In genomic region chr15:5009644-5010107, GRCm38 (mm10) we compare ENCODE assay signal across 9 mouse cellular contexts. TPM values are rescaled to one million over a fixed set of nuclear protein-coding genes. Genes with fewer than 3 reads are reported as not detected.
A peak's percentile ranks its signal among the peaks of the same experiment; 100 is the strongest.
DNase-seq lines count a peak whose midpoint lies in the region; ATAC-seq and TF ChIP-seq lines count a peak whose summit lies in the region.
"Had no signal": no experiment of that assay in that cellular context is flagged by ENCODE, and none has a peak within 500 bp of the region (broad histone marks: within the 10 kb centered on the region; RNA-seq: fewer than 3 reads in every experiment).

No protein-coding gene starts in this region.

- no peak for TF ChIP-seq CTCF in lung, embryonic 14.5 days (IDR thresholded peaks at IDR 0.05; ENCODE audit: low read depth)

- 0 out of 2 replicates have a peak overlapping the region, but pooled peaks have one; percentile 13 for H3K4me2 ChIP-seq in lung, embryonic 14.5 days
- H3K4me2 ChIP-seq in embryonic facial prominence, embryonic 14.5 days (ENCODE audit: low read depth, low read length): peak overlapping the region; percentile 34; the same call in 1 of the 2 replicates
- peak overlapping the region; percentile 32 for H3K4me2 ChIP-seq in neural tube, embryonic 15.5 days
- H3K4me2 ChIP-seq: embryonic facial prominence, embryonic 15.5 days had no signal

- H3K4me1 ChIP-seq in lung, embryonic 14.5 days (ENCODE audit: insufficient read depth): no peaks in the 10 kb centered on the region
- H3K4me1 ChIP-seq in embryonic facial prominence, embryonic 14.5 days (ENCODE audit: control insufficient read depth, insufficient read depth, low read length): no peaks in the 10 kb centered on the region
- H3K4me1 ChIP-seq in neural tube, embryonic 15.5 days: no peaks in the 10 kb centered on the region
- H3K4me1 ChIP-seq: embryonic facial prominence, embryonic 15.5 days had no signal

- no peaks in the 10 kb centered on the region for H3K36me3 ChIP-seq in lung, embryonic 14.5 days (ENCODE audit: insufficient read depth)
- H3K36me3 ChIP-seq in embryonic facial prominence, embryonic 14.5 days (ENCODE audit: control insufficient read depth, insufficient read depth, low read length): no peaks in the 10 kb centered on the region
- no peaks in the 10 kb centered on the region for H3K36me3 ChIP-seq in neural tube, embryonic 15.5 days
- H3K36me3 ChIP-seq: embryonic facial prominence, embryonic 15.5 days had no signal

- no peak overlapping the region for H3K4me3 ChIP-seq in lung, embryonic 14.5 days (ENCODE audit: low read depth, low read length)
- no peak overlapping the region for H3K4me3 ChIP-seq in embryonic facial prominence, embryonic 14.5 days (ENCODE audit: low read depth, low read length)
- H3K4me3 ChIP-seq in neural tube, embryonic 15.5 days (replicated peaks): peak overlapping the region; percentile 19; the same call in 1 of the 2 replicates
- H3K4me3 ChIP-seq: embryonic facial prominence, embryonic 15.5 days had no signal

- WGBS in lung, embryonic 14.5 days: 59% methylated on average over 11 of the region's 11 CpGs
- WGBS in embryonic facial prominence, embryonic 14.5 days: 65% methylated on average over 11 of the region's 11 CpGs
- 68% methylated on average over 11 of the region's 11 CpGs for WGBS in neural tube, embryonic 15.5 days

- no peaks in the 10 kb centered on the region for H3K9me3 ChIP-seq in lung, embryonic 14.5 days (ENCODE audit: low read depth, low read length)
- H3K9me3 ChIP-seq in embryonic facial prominence, embryonic 14.5 days (ENCODE audit: control insufficient read depth, low read length): no peaks in the 10 kb centered on the region
- no peaks in the 10 kb centered on the region for H3K9me3 ChIP-seq in neural tube, embryonic 15.5 days (replicated peaks)
- H3K9me3 ChIP-seq: embryonic facial prominence, embryonic 15.5 days had no signal

- DNase-seq in lung, embryonic 14.5 days: peak; percentile 32
- no peak for DNase-seq in lung, postnatal 4 days
- DNase-seq in embryonic facial prominence, embryonic 14.5 days (ENCODE audit: low spot score): peak; percentile 54
- DNase-seq in kidney, adult 9 months: peak; percentile 32
- no peak for DNase-seq in left cerebral cortex, postnatal 14 days (ENCODE audit: low spot score in 2 of 2)
- DNase-seq in right cerebral cortex, postnatal 36 days (ENCODE audit: low spot score in 2 of 2): no peak
- DNase-seq: thymus, postnatal 4 days had no signal

- H3K27me3 ChIP-seq in lung, embryonic 14.5 days (ENCODE audit: insufficient read depth, low read length): no peaks in the 10 kb centered on the region
- H3K27me3 ChIP-seq in embryonic facial prominence, embryonic 14.5 days (replicated peaks; ENCODE audit: control insufficient read depth, insufficient read depth, low read length): no peaks in the 10 kb centered on the region
- no peaks in the 10 kb centered on the region for H3K27me3 ChIP-seq in neural tube, embryonic 15.5 days (replicated peaks)
- H3K27me3 ChIP-seq: embryonic facial prominence, embryonic 15.5 days had no signal

- H3K9ac ChIP-seq in lung, embryonic 14.5 days: no peak overlapping the region
- no peak overlapping the region for H3K9ac ChIP-seq in embryonic facial prominence, embryonic 14.5 days (ENCODE audit: low read depth, low read length)
- no peak overlapping the region for H3K9ac ChIP-seq in neural tube, embryonic 15.5 days (replicated peaks)
- H3K9ac ChIP-seq: embryonic facial prominence, embryonic 15.5 days had no signal

- no peak overlapping the region for H3K27ac ChIP-seq in lung, embryonic 14.5 days (ENCODE audit: low read depth)
- H3K27ac ChIP-seq in embryonic facial prominence, embryonic 14.5 days (replicated peaks; ENCODE audit: low read depth, low read length): no peak overlapping the region
- H3K27ac ChIP-seq in neural tube, embryonic 15.5 days (replicated peaks): no peak overlapping the region
- H3K27ac ChIP-seq: embryonic facial prominence, embryonic 15.5 days had no signal

- intact Hi-C loops in left cerebral cortex, postnatal 14 days (cut with DNase I): no loop called here

- ATAC-seq in lung, embryonic 14.5 days (ENCODE audit: insufficient read depth): no peak
- ATAC-seq in embryonic facial prominence, embryonic 14.5 days (ENCODE audit: low read depth): peak; percentile 62; the same call in 1 of the 2 replicates
- ATAC-seq in neural tube, embryonic 15.5 days (ENCODE audit: low FRiP score): peak; percentile 57

RNA-seq across cellular contexts. Expression of gene C7, which starts 53.9 kb away (rescaled TPM):
- 0.11 and 0.34 TPM in 2 replicates for polyA plus RNA-seq in lung, embryonic 14.5 days (2014; fragmentation: Nextera tagmentation; extraction: Ambion mirVana)
- polyA plus RNA-seq in embryonic facial prominence, embryonic 14.5 days (2014; fragmentation: Nextera tagmentation; extraction: Ambion mirVana): 0.17 and 0.22 TPM in 2 replicates
- 0.08 TPM in 1 of 2 replicates, not detected in the other for polyA plus RNA-seq in neural tube, embryonic 15.5 days (2015; fragmentation: Nextera tagmentation; extraction: Ambion mirVana)
- total RNA-seq in left cerebral cortex, postnatal 14 days (2021): under 1 TPM; 0.59 to 0.72 TPM
- polyA plus RNA-seq: embryonic facial prominence, embryonic 15.5 days had no signal

Comparison
In these comparisons a context has a peak if more than half of its experiments do, and no peak if none do; other contexts are left out.
1. DNase-seq: peak in lung, embryonic 14.5 days (single experiment), embryonic facial prominence, embryonic 14.5 days (single experiment) and kidney, adult 9 months (single experiment); none in lung, postnatal 4 days (0 of 2), left cerebral cortex, postnatal 14 days (0 of 2) and right cerebral cortex, postnatal 36 days (0 of 2).
2. Peak in every context shown above with its lines, with median percentiles within 50 percentile points of each other: H3K4me2 ChIP-seq.